Mouse (Mus musculus): Measurements from ENCODE around the gene Dbx1. TPM values are rescaled to one million over a fixed set of nuclear protein-coding genes. Genes with fewer than 3 reads are reported as not detected.

Dbx1 gene
- total RNA-seq, 1 experiment from 2014 or later, result not detected

Other genes with a start within 250 kb of the Dbx1 start
- gene Htatip2, start 122.3 kb upstream of the Dbx1 start, total RNA-seq (2017), result 11.4 and 14.7 TPM in 2 replicates
- 66.2 and 81.4 TPM in 2 replicates for gene Prmt3, start 141.5 kb upstream of the Dbx1 start, total RNA-seq (2017)